Mouse (Mus musculus) liver, embryonic 14.5 days (tissue): ENCODE results near the gene Mthfd1. TPM values are rescaled to one million over a fixed set of nuclear protein-coding genes. Genes with fewer than 3 reads are reported as not detected.

Source experiments
- ATAC-seq: fragments of 200-750 bp; cut with Nextera tagmentation; 2 replicates; pipeline ENCODE4 v1.8.0; 2017; ENCODE audit warnings: moderate number of reproducible peaks, mild to moderate bottlenecking, moderate library complexity; ENCODE audit not compliant: insufficient read depth
- DNase-seq, 3 experiments: peaks; one replicate each; pipeline ENCODE4 v3.0.0-alpha.2; 2012 to 2013; ENCODE audit warnings: low read depth in 3 of 3, low spot score in 3 of 3
- H3K27ac ChIP-seq: fragments of 300-500 bp; sonication (generic); 2 replicates; pipeline ENCODE4 v1.5.1; 2014; ENCODE audit warnings: moderate library complexity, mild to moderate bottlenecking, control low read depth, inconsistent platforms
- H3K27me3 ChIP-seq: fragments of 300-500 bp; sonication (generic); 2 replicates; pipeline ENCODE4 v1.6.1; 2014; ENCODE audit warnings: mild to moderate bottlenecking, low read length, moderate library complexity; ENCODE audit not compliant: control insufficient read depth, insufficient read depth
- H3K36me3 ChIP-seq: fragments of 300-500 bp; sonication (generic); replicated peaks from 2 replicates; pipeline ENCODE4 v1.6.1; 2014; ENCODE audit warnings: low read depth; ENCODE audit not compliant: control insufficient read depth, insufficient read depth
- H3K4me1 ChIP-seq, 2 experiments: fragments of 200-500 bp in 1 of 2; fragments of 300-500 bp in 1 of 2; sonication (generic) in 1 of 2; replicated peaks; 2 replicates each; pipeline ENCODE4 v1.6.1; 2012 to 2014; ENCODE audit warnings: antibody characterized with exemption in 1 of 2, inconsistent platforms in 1 of 2, low read length in 1 of 2; ENCODE audit not compliant: control insufficient read depth in 2 of 2, insufficient read depth in 2 of 2
- H3K4me2 ChIP-seq: fragments of 300-500 bp; sonication (generic); 2 replicates; pipeline ENCODE4 v1.6.1; 2014; ENCODE audit warnings: low read depth, mild to moderate bottlenecking, control low read depth, moderate library complexity
- H3K4me3 ChIP-seq, 2 experiments: fragments of 200-500 bp in 1 of 2; fragments of 300-500 bp in 1 of 2; sonication (generic) in 1 of 2; 2 replicates each; pipeline ENCODE4 v1.5.1; 2012 to 2014; ENCODE audit warnings: low read depth in 2 of 2, low read length in 2 of 2, mild to moderate bottlenecking in 2 of 2, control low read depth in 1 of 2, inconsistent platforms in 1 of 2, moderate library complexity in 1 of 2; ENCODE audit not compliant: insufficient read depth in 1 of 2
- H3K9ac ChIP-seq: fragments of 300-500 bp; sonication (generic); replicated peaks from 2 replicates; pipeline ENCODE4 v1.6.1; 2014; ENCODE audit warnings: mild to moderate bottlenecking, control low read depth, moderate library complexity
- H3K9me3 ChIP-seq: fragments of 300-500 bp; sonication (generic); 2 replicates; pipeline ENCODE4 v1.6.1; 2016; ENCODE audit warnings: low read length, mixed read lengths; ENCODE audit not compliant: control insufficient read depth
- CTCF ChIP-seq: IDR thresholded peaks from 2 replicates; pipeline ENCODE4 v1.5.1; 2016; ENCODE audit warnings: antibody characterized with exemption, low read depth, control low read depth
- EP300 ChIP-seq: IDR thresholded peaks from 2 replicates; pipeline ENCODE4 v1.6.1; 2016; ENCODE audit warnings: antibody characterized with exemption, low read depth
- WGBS: fragments of 180-500 bp; shearing (Covaris S2); extraction: QIAGEN DNeasy Blood & Tissue Kit; methylation state at CpG from one replicate; pipeline ENCODE4 v1.1.7; 2014; ENCODE audit not compliant: insufficient replicate concordance; 5-methylcytosine and 5-hydroxymethylcytosine counted together
- polyA plus RNA-seq, 2 experiments: library from polyadenylated mRNA; depleted of rRNA in 1 of 2; stranded (reverse) in 1 of 2; unstranded in 1 of 2; fragments of >200 nt; fragmentation: Nextera tagmentation in 1 of 2; extraction: Ambion mirVana in 1 of 2; gene quantifications; 2 replicates each; pipeline versions ENCODE4 v1.2.1 to v1.2.3; 2012 to 2014

The Mthfd1 gene
- polyA plus RNA-seq, 2 experiments = 58.5 to 83.5 TPM

DNA sequence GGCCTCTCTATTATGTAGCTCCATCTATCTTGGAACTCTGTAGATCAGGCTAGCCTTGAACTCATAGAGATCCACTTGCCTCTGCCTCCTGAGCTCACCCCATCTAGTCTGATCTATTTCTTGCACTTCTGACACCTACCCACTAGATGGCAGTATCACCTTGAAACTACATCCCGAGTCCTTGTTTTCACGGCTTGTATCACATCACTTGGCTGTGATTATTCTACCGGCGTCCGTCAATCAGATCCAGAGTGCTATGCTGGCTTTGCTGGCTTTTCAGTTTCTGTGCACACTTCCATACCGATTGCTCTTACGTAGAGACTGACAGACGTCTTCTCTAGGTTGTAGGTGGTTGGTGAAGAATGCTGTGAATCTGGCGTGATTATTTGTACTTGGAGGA lies 11.8 kb downstream of the Mthfd1 start:
- Histone ChIP-seq H3K4me1 (peaks cover 0 to 9% of the 10 kb centered on the region in 2 experiments; a peak in 2 of 4 replicates), H3K27me3 (no peaks in the 10 kb centered on the region), H3K4me3 (no peak overlapping the region), H3K27ac (no peak overlapping the region), H3K4me2 (no peak overlapping the region), H3K9ac (no peak overlapping the region), H3K36me3 (peaks cover 8% of the 10 kb centered on the region), H3K9me3 (no peaks in the 10 kb centered on the region)
- WGBS = 60% methylated on average over 9 of the region's 9 CpGs
- peak; percentile 11; the same call in 1 of the 2 replicates for ATAC-seq
- DNase-seq = peak in 1 of 3 experiments; percentile 56
- TF ChIP-seq EP300 (no peak), CTCF (peak; percentile 83)

DNA sequence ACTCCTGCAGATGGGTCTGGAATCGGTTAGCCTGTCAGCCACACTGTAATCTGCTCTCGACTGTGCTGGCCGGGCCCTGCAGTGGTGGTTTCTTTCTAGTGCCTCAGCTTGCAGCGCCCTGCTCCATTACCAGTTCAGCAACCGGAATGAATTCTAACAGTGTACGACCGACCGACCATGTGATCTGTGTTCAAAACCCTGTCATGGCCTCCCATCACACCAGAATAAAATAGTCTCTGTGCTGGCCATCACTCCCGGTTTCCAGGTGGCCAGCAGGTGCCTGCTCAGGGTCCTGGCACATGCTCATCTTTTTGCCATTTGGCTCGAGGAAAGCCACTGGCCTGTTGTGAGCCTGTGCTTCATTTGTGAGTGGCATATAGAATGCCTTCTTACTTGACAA lies 13.6 kb downstream of the Mthfd1 start:
- H3K36me3 ChIP-seq = peaks cover 5% of the 10 kb centered on the region
- ATAC-seq = no peak
- no peaks in the 10 kb centered on the region for H3K27me3 ChIP-seq
- TF ChIP-seq CTCF (no peak), EP300 (no peak)
- H3K4me2 ChIP-seq = no peak overlapping the region
- H3K4me3 ChIP-seq = no peak overlapping the region
- H3K27ac ChIP-seq = no peak overlapping the region
- H3K4me1 ChIP-seq = peaks cover 0 to 11% of the 10 kb centered on the region in 2 experiments; a peak in 1 of 4 replicates
- H3K9me3 ChIP-seq = no peaks in the 10 kb centered on the region
- DNase-seq = no peak
- 72% methylated on average over 10 of the region's 10 CpGs for WGBS
- no peak overlapping the region for H3K9ac ChIP-seq

DNA sequence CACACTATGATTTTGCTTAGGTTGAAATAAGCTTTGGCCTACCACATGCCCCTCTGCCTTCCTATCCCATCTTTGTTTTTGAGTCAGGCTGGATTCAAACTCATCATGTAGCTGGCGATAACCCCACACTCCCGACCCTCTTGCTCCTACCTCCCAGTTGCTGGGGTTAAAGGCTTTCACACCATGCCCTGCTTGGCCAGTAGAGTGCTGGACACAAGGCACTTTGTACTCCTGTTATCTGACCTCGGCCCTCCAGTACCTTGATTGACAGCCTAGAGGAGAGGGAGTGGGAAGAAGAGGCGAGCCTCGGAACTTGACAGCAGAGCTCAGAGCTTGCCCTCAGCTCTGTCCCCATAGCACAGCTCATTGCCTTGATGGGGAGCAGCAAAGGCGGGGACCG lies 14.1 kb downstream of the Mthfd1 start:
- no peaks in the 10 kb centered on the region for H3K9me3 ChIP-seq
- H3K4me1 ChIP-seq = peaks cover 0 to 9% of the 10 kb centered on the region in 2 experiments; a peak in 1 of 4 replicates
- H3K27me3 ChIP-seq = no peaks in the 10 kb centered on the region
- peak; percentile 30 for ATAC-seq
- H3K27ac ChIP-seq = no peak overlapping the region
- WGBS = 62% methylated on average over 7 of the region's 7 CpGs
- no peak overlapping the region for H3K9ac ChIP-seq
- H3K4me2 ChIP-seq = no peak overlapping the region
- no peak overlapping the region for H3K4me3 ChIP-seq
- no peak for DNase-seq
- H3K36me3 ChIP-seq = peaks cover 5% of the 10 kb centered on the region
- TF ChIP-seq CTCF (0 out of 2 replicates have a peak, but pooled peaks have one; percentile 2), EP300 (no peak)

- DNase-seq (no peak), ATAC-seq (no peak; the same call in 1 of the 2 replicates)
- Histone ChIP-seq H3K36me3 (peaks cover 3% of the 10 kb centered on the region), H3K27ac (no peak overlapping the region), H3K4me2 (no peak overlapping the region), H3K27me3 (no peaks in the 10 kb centered on the region), H3K4me3 (no peak overlapping the region), H3K4me1 (peaks cover 0 to 7% of the 10 kb centered on the region in 2 experiments; a peak in 1 of 4 replicates), H3K9me3 (no peaks in the 10 kb centered on the region), H3K9ac (no peak overlapping the region)
- TF ChIP-seq CTCF (no peak), EP300 (no peak)
- 79% methylated on average over 6 of the region's 6 CpGs for WGBS
Measured at GRCm38 (mm10) chr12:76271516-76271915, 16.4 kb downstream of the Mthfd1 start.

GRCm38 (mm10) chr12:76272610-76273524 lies 17.8 kb downstream of the Mthfd1 start:
- ATAC-seq (peak; percentile 67), DNase-seq (no peak)
- no peaks in the 10 kb centered on the region for H3K9me3 ChIP-seq
- H3K36me3 ChIP-seq = peaks cover 3% of the 10 kb centered on the region
- H3K4me2 ChIP-seq = no peak overlapping the region
- no peaks in the 10 kb centered on the region for H3K27me3 ChIP-seq
- WGBS = 73% methylated on average over 10 of the region's 10 CpGs
- no peak overlapping the region for H3K9ac ChIP-seq
- no peak overlapping the region for H3K4me3 ChIP-seq
- H3K27ac ChIP-seq = no peak overlapping the region
- TF ChIP-seq EP300 = no peak; the same call in 1 of the 2 replicates
- no peak for TF ChIP-seq CTCF
- peaks cover 0 to 7% of the 10 kb centered on the region in 2 experiments; a peak in 1 of 4 replicates for H3K4me1 ChIP-seq
